Mouse (Mus musculus) retina, postnatal 1 day (tissue): ENCODE measurements at regions not wholly inside any gene's neighbourhood (a gene's known extent, or its start where the extent isn't known, plus 50 kb on each side); places are given as distances from the start of the nearest gene placed in this dataset.
A peak's percentile ranks its signal among the peaks of the same experiment; 100 is the strongest.

Experiments
- DNase-seq: peaks from one replicate; pipeline ENCODE4 v3.0.0-alpha.2; 2012

DNA sequence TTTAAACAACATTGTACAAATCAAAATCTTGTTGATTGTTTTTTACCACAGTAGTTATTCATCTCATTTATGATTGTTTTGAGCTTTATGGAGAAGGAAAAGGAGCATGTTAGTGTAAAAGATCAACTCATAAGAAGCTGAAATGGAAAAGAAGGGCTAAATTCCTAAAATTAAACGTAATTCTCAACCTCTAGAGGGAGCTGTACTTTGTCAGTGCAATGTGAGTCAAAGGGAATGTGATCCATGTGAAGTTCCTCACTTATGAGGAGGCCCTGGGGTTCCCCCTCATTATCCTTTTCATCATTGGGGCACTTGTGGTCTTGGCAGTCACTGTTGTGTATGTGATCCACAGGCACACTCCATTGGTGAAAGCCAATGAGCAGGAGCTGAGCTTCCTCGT is 54.0 kb upstream of the Vmn2r7 start:
- no peak for DNase-seq

DNA sequence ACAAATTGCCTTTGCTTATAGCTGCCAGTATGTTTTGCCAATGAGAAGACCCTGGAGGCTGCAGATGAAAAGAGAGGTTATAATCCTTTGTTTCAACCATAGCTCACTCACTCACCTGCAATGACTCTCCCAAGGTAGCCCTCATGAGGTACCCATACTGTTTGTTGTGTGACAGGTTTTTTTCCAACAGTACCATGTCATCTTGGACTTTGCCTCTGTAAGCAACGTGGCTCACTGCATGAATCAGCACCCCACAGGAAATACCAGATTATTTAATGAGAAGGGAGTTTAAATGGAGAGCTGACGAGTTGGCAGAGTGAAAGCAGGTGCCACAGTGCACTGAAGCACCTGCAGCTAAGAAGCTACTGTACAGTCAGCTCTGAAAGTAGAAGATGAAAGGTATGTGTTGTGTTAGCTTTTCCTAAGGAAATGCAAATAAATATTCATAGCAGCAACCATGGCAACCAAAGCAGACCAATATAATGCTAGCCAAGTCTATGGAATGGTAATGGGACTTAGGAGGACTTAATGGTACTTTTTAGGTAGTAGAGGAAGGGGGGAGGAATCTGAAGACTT is 56.8 kb upstream of the Vmn2r7 start:
- no peak for DNase-seq

DNA sequence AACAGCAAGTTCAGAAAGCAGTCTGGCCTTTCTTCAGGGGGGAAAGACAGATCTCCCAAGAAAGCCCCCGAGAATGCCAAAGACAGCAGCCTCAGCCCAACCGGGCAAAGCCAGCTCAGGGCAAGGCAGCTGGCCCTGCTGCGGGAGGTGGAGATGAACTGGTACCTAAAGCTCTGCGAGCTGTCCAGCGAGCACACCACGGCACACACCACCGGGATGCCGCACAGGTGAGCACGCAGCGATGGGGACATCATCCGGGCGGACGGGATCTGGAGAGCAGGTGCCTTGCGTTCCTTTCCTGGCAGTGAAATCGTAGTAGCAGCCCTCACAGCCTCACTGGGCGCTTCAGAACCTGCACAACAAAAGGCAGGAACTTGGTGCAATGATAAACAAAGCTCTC is 104.7 kb upstream of the Vmn2r7 start:
- DNase-seq = peak; percentile 11

DNA sequence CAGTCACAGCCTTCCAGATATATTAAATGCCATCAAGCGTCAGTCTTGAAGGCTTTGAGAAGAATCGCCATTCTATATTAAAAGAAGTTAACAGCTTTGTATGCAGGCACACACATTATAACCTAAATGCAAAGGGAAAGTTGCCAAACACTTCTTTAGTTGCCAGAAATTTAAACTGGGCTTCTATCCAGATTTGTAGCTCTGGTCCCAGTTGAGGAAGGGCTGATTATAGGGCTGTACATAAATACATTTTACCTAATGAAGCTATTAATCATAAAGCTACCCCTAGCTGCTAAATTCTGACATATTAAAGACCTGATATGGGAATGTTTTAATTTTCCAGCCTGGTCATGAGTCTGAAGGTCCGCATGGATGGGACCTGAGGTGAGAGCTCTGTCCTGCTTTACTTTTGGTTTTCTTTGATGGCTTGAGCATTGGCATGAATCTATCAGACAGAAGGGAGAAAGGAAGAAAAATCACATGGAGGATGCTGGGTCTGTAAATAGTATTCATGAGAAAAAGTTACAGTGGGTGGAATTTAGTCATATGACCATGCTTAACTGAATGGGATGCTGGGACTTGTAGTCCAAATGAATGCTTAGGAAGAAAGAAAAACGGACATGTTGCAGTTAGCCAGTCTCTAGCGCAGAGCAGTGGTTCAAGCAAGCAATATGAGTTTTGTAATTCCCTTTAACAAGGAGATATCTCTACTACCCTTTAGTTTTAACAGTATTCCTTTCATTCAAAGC is 120.3 kb upstream of the Vmn2r7 start:
- no peak for DNase-seq

DNA sequence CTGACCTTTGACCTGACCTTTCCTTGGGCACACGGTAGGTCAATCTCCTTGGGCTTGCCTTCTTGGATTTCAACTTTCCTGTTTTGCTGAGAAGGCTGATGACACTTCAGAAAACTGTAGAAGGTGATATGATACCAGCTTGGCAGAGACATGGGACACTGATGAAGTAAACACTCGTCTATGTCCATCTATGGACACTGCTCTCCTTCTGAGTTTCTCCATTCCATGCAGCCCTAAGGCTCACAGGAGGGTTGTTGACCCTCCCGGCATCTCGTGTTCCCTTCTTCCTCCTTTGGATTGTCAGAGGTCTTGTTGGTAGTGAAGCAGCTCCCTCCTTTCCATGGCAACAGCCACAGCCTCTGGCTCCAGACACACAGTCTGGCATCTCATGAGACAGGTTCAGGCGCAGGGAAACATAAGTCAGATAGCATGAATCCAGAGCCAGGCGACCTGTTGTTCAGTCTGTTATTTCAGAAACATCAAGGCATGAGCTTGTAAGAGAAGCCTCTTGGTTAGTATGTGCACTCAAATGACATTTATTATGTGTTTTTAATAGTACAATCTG is 120.9 kb upstream of the Vmn2r7 start:
- no peak for DNase-seq

DNA sequence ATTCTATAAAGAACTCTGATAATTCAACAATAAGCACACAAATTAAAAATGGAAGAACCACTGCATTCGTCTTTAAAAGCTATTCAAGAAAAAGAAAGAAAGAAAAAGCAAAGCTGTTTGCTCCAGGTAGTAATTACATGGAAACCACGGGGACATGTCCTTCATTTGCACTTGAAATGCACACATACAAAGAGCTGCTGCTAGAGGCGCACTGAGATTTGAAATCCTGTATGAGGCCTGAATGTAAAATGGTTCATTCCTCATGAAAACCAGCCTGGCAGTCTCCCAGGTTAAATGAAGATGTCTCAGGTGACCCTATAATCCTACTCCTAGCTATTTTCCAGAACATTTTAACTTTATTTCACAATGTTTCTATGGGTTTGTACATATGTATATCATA is 123.7 kb upstream of the Vmn2r7 start:
- DNase-seq = no peak

DNA sequence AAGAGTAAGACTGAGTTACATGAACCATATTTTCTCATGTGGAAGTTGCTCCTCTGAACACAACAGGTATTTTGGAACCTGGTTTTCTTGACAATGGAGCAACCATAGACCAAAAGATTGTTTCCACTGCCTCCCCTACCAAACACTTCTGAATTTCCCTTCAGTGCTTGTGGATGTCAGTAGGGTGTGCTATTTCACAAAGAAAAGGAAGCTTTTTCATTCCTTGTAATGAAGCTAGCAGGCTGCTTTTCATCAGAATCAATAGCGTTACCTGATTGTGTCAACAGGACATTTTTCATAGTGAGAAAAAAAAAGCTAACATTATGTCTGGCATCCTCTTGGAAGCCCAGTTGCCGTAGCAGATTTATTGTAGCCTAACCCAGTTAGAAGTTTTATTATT is 124.8 kb upstream of the Kcnab1 start:
- peak; percentile 21 for DNase-seq

DNA sequence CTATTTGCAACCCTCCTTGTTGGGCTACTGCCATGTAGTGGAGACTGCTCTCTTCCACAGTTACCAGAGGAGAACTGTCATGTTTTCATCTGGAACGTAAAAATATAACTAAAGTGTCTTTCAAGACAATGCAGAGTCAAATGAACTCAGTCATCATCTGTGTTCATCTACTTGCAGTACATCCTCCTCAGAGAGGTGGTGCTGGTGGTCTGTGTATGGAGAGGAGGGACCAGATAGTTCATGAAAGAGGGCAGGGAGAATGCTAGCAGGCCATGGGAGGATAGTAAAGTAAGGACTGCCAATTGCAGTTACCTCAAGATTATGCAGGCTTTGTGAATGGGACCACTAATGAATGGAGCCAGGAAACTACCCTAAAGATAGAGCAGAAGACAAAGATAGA is 121.5 kb upstream of the Kcnab1 start:
- DNase-seq = peak; percentile 25

DNA sequence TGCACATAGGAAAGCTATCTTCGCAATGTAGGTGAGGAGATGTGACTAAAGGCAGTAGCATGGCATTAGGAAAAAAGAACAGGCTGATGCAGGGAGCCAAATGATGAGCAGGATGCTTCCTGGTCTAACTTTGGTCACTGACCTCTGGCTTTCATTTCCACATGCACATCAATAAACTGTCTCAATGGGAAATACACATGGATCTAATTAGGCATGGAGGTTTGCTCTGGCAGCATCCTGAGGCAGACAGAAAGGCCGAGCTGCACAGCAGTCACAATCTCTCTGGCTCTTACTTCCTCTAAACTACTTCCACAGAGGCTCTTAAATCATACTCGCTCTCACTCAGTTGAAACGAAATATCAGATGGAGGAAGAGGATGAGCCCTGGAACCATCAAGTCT is 112.7 kb upstream of the Kcnab1 start:
- no peak for DNase-seq

DNA sequence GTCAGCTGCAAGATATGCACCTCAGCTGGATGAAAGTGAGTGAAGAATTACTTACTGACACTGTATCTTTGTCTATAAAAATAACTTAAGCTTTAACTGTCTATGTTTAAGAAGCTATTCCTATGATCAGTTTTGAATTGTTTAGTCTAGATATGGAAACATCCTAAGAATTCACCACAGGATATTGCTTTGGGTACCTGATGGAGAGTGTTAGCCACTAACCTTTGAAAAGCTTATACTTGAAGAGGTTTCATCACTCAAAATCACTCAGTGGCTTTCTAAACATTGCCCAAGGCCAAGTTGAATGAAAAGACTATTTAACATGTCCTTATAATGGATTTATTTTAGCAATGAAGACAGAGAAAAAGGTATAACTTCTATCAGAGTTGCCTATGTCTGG is 111.6 kb upstream of the Kcnab1 start:
- DNase-seq = no peak

DNA sequence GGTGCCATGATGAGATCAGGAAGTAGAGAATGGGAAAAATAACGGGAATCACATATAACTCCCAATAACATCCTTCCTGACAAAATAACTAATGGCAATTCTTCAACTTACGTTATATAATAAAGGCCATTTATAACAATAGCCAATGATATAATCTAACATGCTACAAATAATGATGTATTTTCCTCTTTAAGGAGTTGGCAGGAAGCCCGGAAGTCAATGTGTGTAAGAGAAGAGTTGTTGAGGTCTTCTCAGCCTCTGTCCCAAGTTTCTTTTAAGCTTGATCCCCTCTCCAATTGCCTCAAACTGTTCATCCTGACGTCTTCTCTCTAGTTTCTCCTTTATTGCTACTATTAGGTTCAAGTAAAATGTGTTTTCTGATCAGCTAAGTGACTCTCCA is 108.1 kb upstream of the Kcnab1 start:
- DNase-seq = no peak

DNA sequence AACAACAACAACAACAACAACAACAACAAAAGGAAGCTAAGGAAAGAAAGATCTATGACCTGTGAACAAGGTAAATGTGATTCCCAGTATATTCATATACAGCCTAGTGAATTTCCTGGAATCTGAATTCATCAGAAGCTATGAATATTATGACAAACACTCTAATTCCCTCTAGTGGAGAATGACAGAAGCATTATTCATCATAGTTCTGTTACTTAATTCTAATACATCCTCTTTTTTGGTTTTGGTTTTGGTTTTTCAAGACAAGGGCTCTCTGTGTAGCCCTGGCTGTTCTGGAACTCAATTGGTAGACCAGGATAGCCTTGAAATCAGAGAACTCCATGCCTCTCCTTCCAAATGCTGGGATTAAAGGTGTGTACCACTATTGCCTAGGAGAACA is 106.6 kb upstream of the Kcnab1 start:
- no peak for DNase-seq

DNA sequence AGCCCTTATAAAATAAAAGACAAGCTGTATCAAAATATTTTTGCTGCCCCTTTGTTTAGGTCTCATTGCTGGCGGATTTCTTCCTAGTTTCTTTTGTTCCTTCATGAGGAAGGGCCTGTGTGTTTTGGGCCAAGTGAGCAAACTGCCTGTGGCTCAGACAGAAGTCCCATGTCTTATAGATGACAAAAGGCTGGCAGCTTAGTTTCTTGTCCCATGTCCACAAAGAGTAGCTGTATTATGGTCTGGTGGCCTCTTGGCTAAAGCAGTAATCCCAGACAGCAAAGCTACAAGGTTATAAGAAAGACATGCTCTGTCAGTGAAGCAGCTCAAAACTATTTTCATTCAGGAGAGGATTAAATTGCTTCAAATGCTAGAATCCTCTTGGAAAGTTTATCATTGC is 103.1 kb upstream of the Kcnab1 start:
- no peak for DNase-seq

DNA sequence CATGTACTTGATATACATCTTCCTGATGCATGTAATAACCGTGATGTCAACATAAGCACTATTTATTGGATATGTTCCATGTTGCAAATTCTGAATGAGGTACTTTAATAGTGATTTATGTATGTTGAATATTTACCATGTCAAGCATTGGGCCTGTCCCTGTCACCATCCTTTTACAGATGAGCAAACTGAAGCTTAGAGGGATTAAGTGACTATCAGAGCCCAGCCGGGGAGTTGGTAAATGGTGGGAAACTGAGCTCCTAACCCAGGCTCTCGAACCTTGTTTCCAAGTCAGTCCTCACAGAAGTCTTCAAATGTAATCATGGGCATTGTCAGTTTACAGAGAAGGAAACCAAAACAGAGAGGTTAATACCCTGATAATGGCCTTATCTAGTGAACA is 102.6 kb upstream of the Kcnab1 start:
- DNase-seq = no peak

DNA sequence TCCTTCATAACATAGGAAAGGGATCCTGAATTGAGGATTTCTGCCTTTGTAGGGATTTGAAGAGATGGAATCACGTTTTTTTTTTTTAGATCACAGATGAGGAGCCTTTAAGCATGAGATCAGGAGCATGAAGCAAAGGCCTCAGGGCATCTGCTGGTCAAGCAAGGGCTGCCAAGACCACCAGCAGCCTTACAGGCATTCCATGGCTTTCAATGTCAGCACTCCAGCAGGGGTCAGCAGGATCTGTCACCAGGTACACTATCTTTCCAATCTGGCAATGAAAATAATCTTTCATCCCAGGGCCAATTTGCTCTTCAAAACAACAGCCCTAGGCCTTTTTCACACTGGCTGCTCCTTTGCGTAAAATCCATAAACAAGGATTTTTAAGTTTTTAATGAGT is 85.3 kb upstream of the Kcnab1 start:
- no peak for DNase-seq

DNA sequence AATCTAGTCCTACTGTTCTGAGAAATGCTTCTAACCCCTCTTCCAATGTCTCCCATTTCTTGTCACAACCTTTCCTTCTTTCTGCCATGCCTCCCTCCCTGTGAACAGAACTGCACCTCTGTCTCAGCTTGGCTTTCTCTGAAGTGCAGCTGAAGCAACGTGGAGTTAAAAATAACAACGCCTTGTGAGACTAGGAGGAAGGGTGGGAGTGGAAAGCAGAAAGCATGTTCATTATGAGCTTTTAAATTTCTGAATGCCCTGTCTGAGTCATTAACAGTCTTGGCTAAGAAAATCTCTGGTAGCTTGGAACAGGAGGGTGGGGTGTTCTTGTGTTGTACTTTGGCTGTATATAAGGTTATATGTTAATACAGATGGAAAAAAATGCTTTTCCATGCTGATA is 71.6 kb upstream of the Kcnab1 start:
- no peak for DNase-seq

DNA sequence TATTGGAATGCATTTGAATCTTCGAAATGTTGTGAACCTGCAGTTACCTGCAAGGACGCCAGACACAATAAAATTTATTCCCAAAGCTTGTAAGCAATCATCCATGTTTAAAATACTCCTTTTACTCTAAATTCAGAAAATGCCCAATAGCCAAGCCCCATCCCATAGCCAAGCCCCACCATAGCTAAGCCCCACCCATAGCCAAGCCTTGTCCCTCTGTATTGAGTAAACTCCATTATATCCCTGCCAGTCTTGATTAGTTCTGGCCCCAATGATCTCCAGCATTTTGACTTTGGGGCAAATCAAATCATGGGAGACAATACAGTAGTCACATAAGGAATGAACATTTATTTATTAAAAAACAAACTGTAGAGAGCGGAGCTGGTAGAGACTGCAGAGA is 61.3 kb upstream of the Kcnab1 start:
- DNase-seq = no peak

DNA sequence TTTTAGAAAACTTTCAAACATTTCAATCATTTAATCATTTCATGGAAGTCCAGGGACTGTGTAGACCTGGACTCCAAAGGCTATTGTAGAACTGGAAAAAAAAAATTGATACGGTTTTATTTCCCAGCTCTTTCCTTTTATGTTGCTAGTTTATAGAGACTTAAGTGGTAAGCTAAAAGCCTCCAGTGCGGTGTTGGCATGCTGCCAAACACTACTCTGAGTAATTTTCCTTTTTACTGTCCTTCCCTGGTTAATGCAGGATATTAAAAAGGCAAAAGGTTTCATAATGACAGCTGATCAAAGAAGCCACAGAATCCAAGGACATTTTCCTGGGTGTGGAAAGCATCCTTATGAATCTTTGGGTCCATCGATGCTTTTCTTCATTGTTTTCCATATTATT is 53.8 kb upstream of the Kcnab1 start:
- peak; percentile 19 for DNase-seq
